Comparison of ENCODE assay signal across 8 mouse cellular contexts in the genomic region with DNA sequence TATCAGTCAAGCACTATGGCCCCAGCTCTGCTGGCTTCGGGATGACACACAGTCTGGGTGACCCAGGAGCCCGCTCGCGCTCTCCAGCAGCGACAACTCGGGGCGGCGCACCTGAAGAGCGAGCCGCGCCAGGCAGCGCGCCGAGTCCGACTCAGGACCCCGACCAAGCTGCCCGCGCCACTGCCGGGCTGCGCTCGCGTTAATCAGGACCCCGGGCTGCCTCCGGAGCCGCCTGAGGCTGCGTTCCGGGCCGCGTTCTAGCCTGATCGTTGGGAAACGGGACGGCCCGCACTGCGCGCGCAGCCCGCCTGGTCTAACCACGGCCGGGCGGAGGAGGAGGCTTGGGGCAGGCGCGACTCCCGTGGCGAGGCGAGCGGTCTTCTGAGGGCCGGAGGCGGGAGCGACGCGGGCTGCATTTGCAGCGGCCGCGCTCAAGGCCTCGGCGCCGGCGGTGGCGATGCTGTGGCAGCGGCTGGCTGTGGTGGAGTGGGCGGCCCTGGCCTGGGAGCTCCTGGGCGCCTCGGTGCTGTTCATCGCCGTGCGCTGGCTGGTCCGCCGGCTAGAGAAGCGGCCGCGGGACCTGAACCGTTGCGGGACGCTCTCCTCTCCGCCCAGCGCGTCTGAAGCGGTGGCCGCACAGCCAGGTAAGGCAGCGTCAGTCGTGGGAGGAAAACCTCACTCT. TPM values are rescaled to one million over a fixed set of nuclear protein-coding genes. Genes with fewer than 3 reads are reported as not detected.
DNase-seq lines count a peak whose midpoint lies in the region; ATAC-seq lines count a peak whose summit lies in the region.

Gene Ankle2 (plus strand): TSS at position 225 of the 682 bp plus-strand sequence.

- H3K4me1 ChIP-seq in hindbrain, embryonic 15.5 days (replicated peaks) = peaks cover 25% of the 10 kb centered on the region

- under 1% methylated on average over 78 of the region's 81 CpGs for WGBS in hindbrain, embryonic 15.5 days

- ATAC-seq in hindbrain, embryonic 15.5 days (ENCODE audit: low FRiP score, low read depth) = peak; percentile 95

- peaks cover 23% of the 10 kb centered on the region for H3K36me3 ChIP-seq in hindbrain, embryonic 15.5 days

- peak within 1 kb of the TSS; percentile 86 for H3K9ac ChIP-seq in hindbrain, embryonic 15.5 days

- H3K9me3 ChIP-seq in hindbrain, embryonic 15.5 days = no peaks in the 10 kb centered on the region

- H3K27ac ChIP-seq in hindbrain, embryonic 15.5 days (replicated peaks) = peak within 1 kb of the TSS; percentile 90

- peak within 1 kb of the TSS; percentile 74 for H3K4me2 ChIP-seq in hindbrain, embryonic 15.5 days

- peak within 1 kb of the TSS; percentile 77 for H3K4me3 ChIP-seq in hindbrain, embryonic 15.5 days

- H3K27me3 ChIP-seq in hindbrain, embryonic 15.5 days = no peaks in the 10 kb centered on the region

- DNase-seq in R1 (ENCODE audit: low read depth, low spot score) = peak; percentile 93
- peak; percentile 95 to 96 for DNase-seq in cerebellum, postnatal 25 days
- DNase-seq in frontal cortex, postnatal 36 days (ENCODE audit: low spot score in 2 of 2) = peak; percentile 90 to 92
- DNase-seq in left cerebral cortex, adult 11 months (ENCODE audit: low spot score) = peak; percentile 84
- DNase-seq in lung, postnatal 4 days = peak; percentile 95
- peak; percentile 88 for DNase-seq in retina, postnatal 7 days (ENCODE audit: low read depth, low spot score)
- peak; percentile 92 for DNase-seq in urinary bladder, adult 2 months (ENCODE audit: low spot score)

RNA-seq across cellular contexts. Expression of gene Ankle2, which starts in this region (rescaled TPM):
- 20.5 and 24.1 TPM in 2 replicates for polyA plus RNA-seq in hindbrain, embryonic 15.5 days (2015; fragmentation: Nextera tagmentation; extraction: Ambion mirVana)
- polyA plus RNA-seq in urinary bladder, adult 2 months (2012; rRNA removed) = 24.6 and 30.4 TPM in 2 replicates

Comparison
In these comparisons a context has a peak if more than half of its experiments do, and no peak if none do; other contexts are left out.
1. Peak in every context shown above with its lines: DNase-seq, ATAC-seq, H3K4me3 ChIP-seq and H3K27ac ChIP-seq.